Mouse (Mus musculus): Measurements from ENCODE around the gene Slc30a10. TPM values are rescaled to one million over a fixed set of nuclear protein-coding genes. Genes with fewer than 3 reads are reported as not detected.

Slc30a10 gene
- polyA plus RNA-seq, 1 experiment from 2014 or later, result 15.6 TPM

Other genes starting within 250 kb of the Slc30a10 start
- gene Iars2, start 125.5 kb upstream of the Slc30a10 start, polyA plus RNA-seq (2015; fragmentation: Nextera tagmentation; extraction: Ambion mirVana), result 17.5 and 17.7 TPM in 2 replicates
- 10.2 and 12.6 TPM in 2 replicates for gene Bpnt1, start 122.7 kb upstream of the Slc30a10 start, polyA plus RNA-seq (2015; fragmentation: Nextera tagmentation; extraction: Ambion mirVana)
- gene Eprs, start 91.8 kb upstream of the Slc30a10 start, polyA plus RNA-seq (2015; fragmentation: Nextera tagmentation; extraction: Ambion mirVana), result 67.2 and 79.3 TPM in 2 replicates

All from liver, embryonic 16.5 days (tissue).